Mouse (Mus musculus): ENCODE data around the gene Lrriq4. TPM values are rescaled to one million over a fixed set of nuclear protein-coding genes. Genes with fewer than 3 reads are reported as not detected.

Lrriq4 gene
- polyA plus RNA-seq, 1 experiment from 2014 or later, result not detected

DNA sequence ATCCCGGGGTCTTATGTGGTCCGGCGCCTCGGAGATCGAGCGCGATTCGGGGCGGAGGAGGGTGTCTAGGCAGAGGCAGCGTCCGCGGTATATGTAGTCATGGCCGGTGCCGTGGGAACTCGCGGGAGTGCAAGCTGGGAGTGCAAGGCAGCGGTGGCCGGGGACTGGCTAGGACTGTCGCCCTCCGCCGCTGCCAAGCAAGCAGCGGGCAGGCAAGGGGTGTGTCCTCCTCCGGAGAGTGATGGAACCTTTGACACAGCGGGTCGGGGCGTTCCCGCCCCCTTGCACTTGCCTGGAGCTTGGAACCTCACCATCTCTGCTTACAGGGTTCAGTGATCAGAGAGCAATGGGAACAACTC lies 41.6 kb upstream of the Lrriq4 start:
- Histone ChIP-seq H3K4me3 (ENCODE audit: low read length) (peak overlapping the region; percentile 91), H3K27me3 (replicated peaks; ENCODE audit: control insufficient read depth, insufficient read depth, low read length) (0 out of 2 replicates have a peak, but pooled peaks cover 3% of the 10 kb centered on the region), H3K4me2 (ENCODE audit: low read depth, low read length) (peak overlapping the region; percentile 56), H3K4me1 (ENCODE audit: control insufficient read depth, insufficient read depth, low read length) (peaks cover 13% of the 10 kb centered on the region; the same call in 1 of the 2 replicates), H3K36me3 (ENCODE audit: control insufficient read depth, insufficient read depth, low read length) (peaks cover 8% of the 10 kb centered on the region; the same call in 1 of the 2 replicates), H3K9ac (ENCODE audit: low read depth, low read length) (peak overlapping the region; percentile 95), H3K27ac (ENCODE audit: low read length) (peak overlapping the region; percentile 97), H3K9me3 (ENCODE audit: control insufficient read depth, low read length) (no peaks in the 10 kb centered on the region)
- ATAC-seq, result peak; percentile 70
- 0% methylated on average over 27 of the region's 27 CpGs for WGBS

DNA sequence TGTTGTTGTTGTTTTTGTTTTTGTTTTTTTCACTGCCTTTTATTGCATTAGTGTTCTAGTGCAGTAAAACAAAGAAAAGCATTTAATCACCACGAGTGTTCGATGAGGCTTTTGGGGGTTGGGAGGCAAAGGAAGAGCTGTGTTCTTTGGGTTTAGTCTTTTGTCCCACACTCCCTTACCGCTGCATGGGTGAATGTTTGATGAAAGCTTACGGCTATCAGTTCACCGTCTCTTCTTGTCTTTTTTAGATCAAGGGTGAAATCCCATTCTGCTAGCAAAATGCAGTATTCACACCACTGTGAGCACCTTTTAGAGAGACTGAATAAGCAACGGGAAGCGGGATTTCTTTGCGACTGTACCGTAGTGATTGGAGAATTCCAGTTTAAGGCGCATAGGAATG lies 41.1 kb upstream of the Lrriq4 start:
- Histone ChIP-seq H3K27me3 (replicated peaks; ENCODE audit: control insufficient read depth, insufficient read depth, low read length) (0 out of 2 replicates have a peak, but pooled peaks cover 3% of the 10 kb centered on the region), H3K4me2 (ENCODE audit: low read depth, low read length) (peak overlapping the region; percentile 56), H3K4me1 (ENCODE audit: control insufficient read depth, insufficient read depth, low read length) (peaks cover 14% of the 10 kb centered on the region; the same call in 1 of the 2 replicates), H3K36me3 (ENCODE audit: control insufficient read depth, insufficient read depth, low read length) (peaks cover 8% of the 10 kb centered on the region; the same call in 1 of the 2 replicates), H3K27ac (ENCODE audit: low read length) (no peak overlapping the region), H3K4me3 (ENCODE audit: low read length) (peak overlapping the region; percentile 91), H3K9me3 (ENCODE audit: control insufficient read depth, low read length) (no peaks in the 10 kb centered on the region), H3K9ac (ENCODE audit: low read depth, low read length) (peak overlapping the region; percentile 95)
- 33% methylated on average over 10 of the region's 10 CpGs for WGBS
- ATAC-seq, result no peak

GRCm38 (mm10) chr3:30608999-30609398 lies 35.3 kb upstream of the Lrriq4 start:
- H3K4me1 ChIP-seq (ENCODE audit: control insufficient read depth, insufficient read depth, low read length), result peaks cover 5% of the 10 kb centered on the region; the same call in 1 of the 2 replicates
- H3K27me3 ChIP-seq (replicated peaks; ENCODE audit: control insufficient read depth, insufficient read depth, low read length), result no peaks in the 10 kb centered on the region
- H3K27ac ChIP-seq (ENCODE audit: low read length), result no peak overlapping the region
- ATAC-seq, result peak; percentile 70
- no peak overlapping the region for H3K4me3 ChIP-seq (ENCODE audit: low read length)
- no peak overlapping the region for H3K4me2 ChIP-seq (ENCODE audit: low read depth, low read length)
- H3K9me3 ChIP-seq (ENCODE audit: control insufficient read depth, low read length), result no peaks in the 10 kb centered on the region
- H3K36me3 ChIP-seq (ENCODE audit: control insufficient read depth, insufficient read depth, low read length), result peaks cover 23% of the 10 kb centered on the region
- WGBS, result 67% methylated on average over 3 of the region's 3 CpGs
- H3K9ac ChIP-seq (ENCODE audit: low read depth, low read length), result no peak overlapping the region

DNA sequence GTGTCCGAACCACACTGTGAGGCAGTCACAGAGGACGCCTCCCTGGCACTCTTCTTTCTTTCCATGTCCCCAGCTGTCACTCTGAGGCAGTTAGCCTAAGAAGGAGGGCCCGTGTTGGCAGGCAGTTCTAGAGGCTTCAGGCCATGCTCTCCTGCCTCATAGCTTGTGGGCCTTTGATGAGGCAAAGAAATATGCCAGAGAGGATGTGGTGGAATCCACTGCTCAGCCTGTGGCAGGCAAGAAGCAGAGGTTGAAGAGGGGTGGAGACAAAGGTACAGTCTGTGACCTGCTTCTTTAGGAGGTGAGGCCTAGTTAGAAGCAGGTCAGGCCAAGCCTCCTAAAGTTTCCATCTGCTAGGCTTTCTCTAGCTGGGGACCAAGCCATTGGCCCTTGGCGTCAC lies 33.4 kb upstream of the Lrriq4 start:
- Histone ChIP-seq H3K9ac (ENCODE audit: low read depth, low read length) (no peak overlapping the region), H3K36me3 (ENCODE audit: control insufficient read depth, insufficient read depth, low read length) (peaks cover 23% of the 10 kb centered on the region)

GRCm38 (mm10) chr3:30620132-30620531 lies 24.2 kb upstream of the Lrriq4 start:
- Histone ChIP-seq H3K9me3 (ENCODE audit: control insufficient read depth, low read length) (no peaks in the 10 kb centered on the region), H3K9ac (ENCODE audit: low read depth, low read length) (no peak overlapping the region)
- WGBS, result 74% methylated on average over 8 of the region's 8 CpGs

More for the DNA sequence above, 33.4 kb upstream of the Lrriq4 start:
- Histone ChIP-seq H3K4me3 (ENCODE audit: low read length) (no peak overlapping the region), H3K27ac (ENCODE audit: low read length) (no peak overlapping the region), H3K4me2 (ENCODE audit: low read depth, low read length) (no peak overlapping the region), H3K9me3 (ENCODE audit: control insufficient read depth, low read length) (no peaks in the 10 kb centered on the region), H3K27me3 (replicated peaks; ENCODE audit: control insufficient read depth, insufficient read depth, low read length) (no peaks in the 10 kb centered on the region), H3K4me1 (ENCODE audit: control insufficient read depth, insufficient read depth, low read length) (peaks cover 5% of the 10 kb centered on the region; the same call in 1 of the 2 replicates)
- no peak for ATAC-seq
- WGBS, result 93% methylated on average over 4 of the region's 4 CpGs

DNA sequence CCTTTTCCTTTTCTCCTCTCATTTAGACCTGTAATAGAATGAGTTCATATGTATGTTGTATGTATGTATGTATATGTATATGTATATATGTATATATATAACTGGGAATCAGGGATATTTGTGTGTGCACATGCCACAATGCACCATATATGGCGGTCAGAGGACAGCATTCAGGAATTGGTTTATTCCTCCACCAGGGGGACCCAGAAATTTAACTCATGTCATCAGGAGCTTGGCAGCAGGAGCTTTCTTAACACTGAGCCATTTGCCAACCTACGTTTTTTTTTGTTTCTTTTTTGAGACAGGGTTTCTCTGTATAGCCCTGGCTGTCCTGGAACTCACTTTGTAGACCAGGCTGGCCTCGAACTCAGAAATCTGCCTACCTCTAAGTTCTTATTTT lies 10.6 kb upstream of the Lrriq4 start:
- no peaks in the 10 kb centered on the region for H3K4me1 ChIP-seq (ENCODE audit: control insufficient read depth, insufficient read depth, low read length)
- no peaks in the 10 kb centered on the region for H3K27me3 ChIP-seq (replicated peaks; ENCODE audit: control insufficient read depth, insufficient read depth, low read length)
- WGBS, result 61% methylated on average over 3 of the region's 3 CpGs
- no peak overlapping the region for H3K27ac ChIP-seq (ENCODE audit: low read length)
- H3K36me3 ChIP-seq (ENCODE audit: control insufficient read depth, insufficient read depth, low read length), result no peaks in the 10 kb centered on the region
- H3K4me2 ChIP-seq (ENCODE audit: low read depth, low read length), result no peak overlapping the region
- H3K9me3 ChIP-seq (ENCODE audit: control insufficient read depth, low read length), result no peaks in the 10 kb centered on the region
- ATAC-seq, result no peak
- H3K9ac ChIP-seq (ENCODE audit: low read depth, low read length), result no peak overlapping the region
- no peak overlapping the region for H3K4me3 ChIP-seq (ENCODE audit: low read length)

More at GRCm38 (mm10) chr3:30620132-30620531, 24.2 kb upstream of the Lrriq4 start:
- no peaks in the 10 kb centered on the region for H3K27me3 ChIP-seq (replicated peaks; ENCODE audit: control insufficient read depth, insufficient read depth, low read length)
- H3K4me2 ChIP-seq (ENCODE audit: low read depth, low read length), result no peak overlapping the region
- H3K4me3 ChIP-seq (ENCODE audit: low read length), result no peak overlapping the region
- H3K27ac ChIP-seq (ENCODE audit: low read length), result no peak overlapping the region
- H3K36me3 ChIP-seq (ENCODE audit: control insufficient read depth, insufficient read depth, low read length), result peaks cover 10% of the 10 kb centered on the region
- no peak for ATAC-seq
- no peaks in the 10 kb centered on the region for H3K4me1 ChIP-seq (ENCODE audit: control insufficient read depth, insufficient read depth, low read length)

GRCm38 (mm10) chr3:30635629-30636028 lies 8.7 kb upstream of the Lrriq4 start:
- Histone ChIP-seq H3K36me3 (ENCODE audit: control insufficient read depth, insufficient read depth, low read length) (no peaks in the 10 kb centered on the region), H3K9me3 (ENCODE audit: control insufficient read depth, low read length) (no peaks in the 10 kb centered on the region), H3K4me2 (ENCODE audit: low read depth, low read length) (no peak overlapping the region), H3K27me3 (replicated peaks; ENCODE audit: control insufficient read depth, insufficient read depth, low read length) (no peaks in the 10 kb centered on the region), H3K27ac (ENCODE audit: low read length) (no peak overlapping the region), H3K4me1 (ENCODE audit: control insufficient read depth, insufficient read depth, low read length) (no peaks in the 10 kb centered on the region), H3K4me3 (ENCODE audit: low read length) (no peak overlapping the region), H3K9ac (ENCODE audit: low read depth, low read length) (no peak overlapping the region)
- no peak for ATAC-seq
- 84% methylated on average over 4 of the region's 4 CpGs for WGBS

GRCm38 (mm10) chr3:30646761-30647160 lies 2.5 kb downstream of the Lrriq4 start:
- Histone ChIP-seq H3K27ac (ENCODE audit: low read length) (no peak overlapping the region), H3K9me3 (ENCODE audit: control insufficient read depth, low read length) (no peaks in the 10 kb centered on the region), H3K9ac (ENCODE audit: low read depth, low read length) (no peak overlapping the region), H3K4me2 (ENCODE audit: low read depth, low read length) (no peak overlapping the region), H3K4me1 (ENCODE audit: control insufficient read depth, insufficient read depth, low read length) (peaks cover 13% of the 10 kb centered on the region), H3K4me3 (ENCODE audit: low read length) (no peak overlapping the region), H3K36me3 (ENCODE audit: control insufficient read depth, insufficient read depth, low read length) (no peaks in the 10 kb centered on the region), H3K27me3 (replicated peaks; ENCODE audit: control insufficient read depth, insufficient read depth, low read length) (peaks cover 6% of the 10 kb centered on the region; the same call in 1 of the 2 replicates)
- ATAC-seq, result no peak
- 53% methylated on average over 8 of the region's 8 CpGs for WGBS

DNA sequence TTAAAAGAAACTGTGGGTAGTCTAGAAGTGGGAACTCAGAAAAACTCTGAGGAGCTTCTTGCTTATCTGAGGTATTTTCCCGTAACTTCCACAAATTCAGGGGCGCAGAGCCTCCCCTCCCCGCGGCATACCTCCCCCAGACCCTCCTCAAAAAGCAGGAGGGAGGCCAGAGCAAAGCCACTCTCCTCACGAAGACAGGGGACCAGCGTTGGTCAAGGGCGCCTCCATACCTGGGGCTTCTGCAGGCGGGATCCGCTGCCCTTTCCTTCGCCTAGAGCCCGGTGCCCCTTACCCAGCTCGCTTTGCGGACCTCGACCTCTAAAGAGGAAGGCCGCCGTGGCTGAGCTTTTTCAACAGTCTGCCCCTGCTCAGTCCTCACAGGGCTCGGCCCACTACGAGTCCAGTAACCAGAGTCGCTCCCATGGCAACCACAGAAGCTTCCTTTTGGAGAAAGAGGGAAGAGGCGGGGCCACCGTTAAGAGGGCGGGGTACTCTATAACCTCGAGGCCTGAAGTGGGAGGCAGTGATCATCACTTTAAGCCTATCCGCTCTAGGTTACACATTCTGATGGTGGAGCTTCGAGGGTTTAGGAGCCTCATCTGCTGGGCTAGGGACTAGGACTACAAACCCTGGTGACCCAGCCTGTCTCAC lies 3.3 kb downstream of the Lrriq4 start, which contains the start of gene Lrrc34:
Lrrc34 (minus strand) TSS at position 430 of the 651 bp plus-strand sequence.
- peak within 1 kb of the TSS; percentile 74 for H3K4me2 ChIP-seq (ENCODE audit: low read depth, low read length)
- no peaks in the 10 kb centered on the region for H3K36me3 ChIP-seq (ENCODE audit: control insufficient read depth, insufficient read depth, low read length)
- no peak within 1 kb of the TSS for H3K27ac ChIP-seq (ENCODE audit: low read length)
- H3K9me3 ChIP-seq (ENCODE audit: control insufficient read depth, low read length), result no peaks in the 10 kb centered on the region
- WGBS, result 4% methylated on average over 25 of the region's 25 CpGs
- peaks cover 6% of the 10 kb centered on the region; the same call in 1 of the 2 replicates for H3K27me3 ChIP-seq (replicated peaks; ENCODE audit: control insufficient read depth, insufficient read depth, low read length)
- H3K4me1 ChIP-seq (ENCODE audit: control insufficient read depth, insufficient read depth, low read length), result peaks cover 13% of the 10 kb centered on the region
- H3K4me3 ChIP-seq (ENCODE audit: low read length), result peak within 1 kb of the TSS; percentile 44
- H3K9ac ChIP-seq (ENCODE audit: low read depth, low read length), result peak within 1 kb of the TSS; percentile 62
- ATAC-seq, result peak; percentile 86
